Mouse (Mus musculus) cortical plate, adult 2 months (tissue): ENCODE measurements around the gene Cux2. TPM values are rescaled to one million over a fixed set of nuclear protein-coding genes. Genes with fewer than 3 reads are reported as not detected.

Experiments used
- H3K27ac ChIP-seq: fragments of 200-500 bp; 2 replicates; pipeline ENCODE4 v1.5.1; 2012; ENCODE audit warnings: low read length, control low read depth, inconsistent platforms; ENCODE audit not compliant: insufficient read depth
- H3K4me1 ChIP-seq: fragments of 200-500 bp; 2 replicates; pipeline ENCODE4 v1.6.1; 2011; ENCODE audit warnings: low read length; ENCODE audit not compliant: control insufficient read depth, insufficient read depth
- H3K4me3 ChIP-seq: fragments of 200-500 bp; 2 replicates; pipeline ENCODE4 v1.5.1; 2011; ENCODE audit warnings: mild to moderate bottlenecking, low read length, control low read depth; ENCODE audit not compliant: insufficient read depth
- CTCF ChIP-seq: fragments of 200-500 bp; IDR thresholded peaks from 2 replicates; pipeline ENCODE4 v1.5.1; 2011; ENCODE audit warnings: mild to moderate bottlenecking, control low read depth, low read length; ENCODE audit not compliant: insufficient read depth; ENCODE audit errors: extremely low read depth
- POLR2A ChIP-seq: fragments of 200-500 bp; IDR thresholded peaks from 2 replicates; pipeline ENCODE4 v1.6.1; 2011; ENCODE audit warnings: mild to moderate bottlenecking, low read length, control low read depth; ENCODE audit not compliant: insufficient read depth; ENCODE audit errors: extremely low read depth
- polyA plus RNA-seq: library from polyadenylated mRNA; depleted of rRNA; stranded (reverse); fragments of >200 nt; gene quantifications from 2 replicates; pipeline ENCODE4 v1.2.3, GENCODE M21; 2012

Gene Cux2
- polyA plus RNA-seq, 1 experiment, result 109 TPM

DNA sequence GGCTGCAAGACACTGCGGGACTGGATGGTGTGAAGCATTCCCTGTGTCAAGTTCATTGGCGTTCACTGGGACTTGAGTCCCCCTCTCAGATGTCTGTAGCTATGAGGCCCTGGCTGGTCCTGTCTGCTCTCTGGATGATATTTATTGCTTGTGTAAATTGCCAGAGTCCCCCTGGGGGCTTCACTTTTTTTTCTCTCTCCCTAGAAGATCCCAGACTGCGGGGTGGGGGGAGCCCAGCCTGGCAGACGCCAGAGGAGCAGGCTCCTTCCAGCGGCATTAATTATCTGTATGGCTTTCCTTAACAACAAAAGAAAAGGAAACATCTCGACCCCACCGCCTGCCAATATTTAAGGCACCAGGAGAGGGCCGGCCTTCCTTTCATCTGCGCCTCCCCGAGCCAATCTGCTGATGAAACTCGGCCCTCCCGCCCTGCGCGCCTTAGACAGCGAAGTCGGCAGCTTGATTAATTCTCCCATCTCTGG lies 68.2 kb downstream of the Cux2 start:
- no peak overlapping the region for H3K4me3 ChIP-seq
- peaks cover 1% of the 10 kb centered on the region; the same call in 1 of the 2 replicates for H3K4me1 ChIP-seq
- TF ChIP-seq POLR2A (no peak), CTCF (no peak)
- H3K27ac ChIP-seq, result no peak overlapping the region

DNA sequence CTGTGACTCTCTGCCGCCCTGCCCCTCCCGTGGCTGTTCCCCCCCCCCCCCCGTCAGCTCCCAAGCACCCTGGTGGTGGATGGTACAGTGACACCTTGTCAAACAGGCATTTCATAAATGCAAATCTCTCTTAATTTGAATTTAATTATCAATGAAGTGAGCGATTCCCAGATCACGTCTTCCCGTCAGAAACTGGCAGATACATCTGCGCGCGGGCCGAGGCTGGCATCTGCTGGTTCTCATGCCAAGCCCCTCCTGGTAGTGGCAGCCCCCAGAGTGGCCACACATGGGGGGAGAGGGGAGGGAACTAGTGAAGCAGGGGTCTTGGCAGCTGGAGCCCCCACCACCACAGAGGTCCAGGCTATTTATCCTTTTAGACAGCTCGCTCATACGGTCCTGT lies 73.6 kb downstream of the Cux2 start:
- no peak overlapping the region for H3K4me3 ChIP-seq

DNA sequence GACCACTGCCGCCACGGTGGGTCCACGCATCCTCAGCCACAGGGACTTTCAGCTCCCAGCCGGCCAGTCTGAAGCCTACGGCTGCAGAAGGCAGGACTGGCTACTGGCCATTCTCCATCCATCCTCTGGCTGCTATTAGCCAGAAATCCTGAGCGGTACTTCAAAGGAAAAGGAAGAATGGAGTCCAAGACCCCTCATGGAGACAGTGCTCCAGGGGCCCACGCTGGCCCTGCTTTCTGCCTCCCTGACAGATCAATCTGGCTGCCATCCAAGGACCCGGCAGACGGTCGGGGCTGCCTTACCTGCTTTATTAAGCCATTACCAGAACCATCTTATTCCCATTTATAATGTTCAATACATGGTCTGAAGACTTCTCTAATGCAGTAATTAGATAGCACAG lies 76.4 kb downstream of the Cux2 start:
- no peak for TF ChIP-seq CTCF
- no peak for TF ChIP-seq POLR2A
- Histone ChIP-seq H3K4me1 (no peaks in the 10 kb centered on the region), H3K27ac (no peak overlapping the region), H3K4me3 (no peak overlapping the region)

More for the DNA sequence above, 73.6 kb downstream of the Cux2 start:
- Histone ChIP-seq H3K4me1 (no peaks in the 10 kb centered on the region), H3K27ac (no peak overlapping the region)
- TF ChIP-seq CTCF, result no peak
- TF ChIP-seq POLR2A, result no peak

DNA sequence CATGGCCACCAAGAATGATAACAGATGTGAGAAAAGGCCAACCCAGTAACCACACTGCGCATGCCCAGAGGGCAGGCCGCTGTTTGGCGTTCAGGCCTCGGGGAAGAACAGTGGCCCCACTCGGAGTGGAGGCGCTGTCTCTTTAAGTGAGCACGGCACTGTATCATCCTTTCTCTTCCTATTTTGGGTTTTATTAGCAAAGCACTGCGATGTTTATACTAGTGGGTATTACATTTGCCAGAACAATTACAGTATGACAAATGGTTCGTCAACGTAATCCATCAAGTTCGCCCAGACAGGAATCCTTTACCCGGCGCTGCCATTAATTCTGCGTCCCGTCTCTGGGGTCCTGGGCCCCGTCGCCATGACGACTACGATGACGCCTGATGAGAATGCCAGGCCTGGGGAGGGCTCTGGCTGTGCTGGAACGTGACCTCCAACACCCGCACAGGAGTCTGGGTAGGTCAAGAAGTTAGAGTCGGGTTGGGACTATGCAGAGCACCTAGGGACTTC lies 77.2 kb downstream of the Cux2 start:
- H3K4me1 ChIP-seq, result no peaks in the 10 kb centered on the region
- TF ChIP-seq POLR2A (no peak), CTCF (no peak)
- H3K4me3 ChIP-seq, result no peak overlapping the region
- no peak overlapping the region for H3K27ac ChIP-seq

DNA sequence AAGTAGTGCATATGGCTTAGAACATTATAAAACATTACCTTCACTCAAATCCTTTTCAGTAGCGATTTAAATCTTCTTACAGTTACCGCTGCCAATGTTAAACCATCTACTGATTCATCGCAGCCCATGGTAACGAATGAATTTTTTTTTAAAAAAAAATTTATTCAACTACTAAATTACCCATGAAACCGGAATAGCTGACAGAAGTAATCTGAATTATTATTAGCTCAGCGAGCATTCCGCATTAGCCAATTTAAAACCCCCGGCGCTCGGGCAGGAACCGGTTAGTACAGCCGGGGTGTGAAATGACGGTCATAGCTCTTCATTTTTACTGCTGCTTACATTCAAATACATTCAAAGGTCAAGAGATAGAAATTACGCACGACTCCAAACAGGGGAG lies 80.9 kb downstream of the Cux2 start:
- TF ChIP-seq CTCF, result no peak
- TF ChIP-seq POLR2A, result no peak

DNA sequence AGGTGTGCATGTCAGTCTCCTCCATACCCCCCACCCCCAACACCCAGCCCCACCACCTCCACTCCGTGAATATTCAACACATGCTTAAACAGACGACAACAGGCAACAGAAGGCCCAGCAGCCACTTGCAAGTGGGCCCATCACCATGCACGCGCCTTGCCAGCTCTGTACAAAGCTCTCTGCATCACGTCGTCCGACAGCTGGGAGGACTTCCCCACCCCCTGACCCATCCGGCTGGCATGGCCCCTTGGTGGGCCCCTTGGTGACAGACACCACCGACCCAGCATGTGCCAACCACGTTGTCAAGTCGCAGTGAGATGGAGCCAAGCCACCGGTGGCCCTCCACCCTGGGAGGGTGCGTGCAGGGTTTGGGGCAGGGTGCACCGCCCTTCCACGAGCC lies 81.5 kb downstream of the Cux2 start:
- Histone ChIP-seq H3K4me3 (no peak overlapping the region), H3K27ac (no peak overlapping the region), H3K4me1 (no peaks in the 10 kb centered on the region)
- no peak for TF ChIP-seq POLR2A

More for the DNA sequence above, 80.9 kb downstream of the Cux2 start:
- no peak overlapping the region for H3K4me3 ChIP-seq
- H3K4me1 ChIP-seq, result no peaks in the 10 kb centered on the region
- H3K27ac ChIP-seq, result no peak overlapping the region

DNA sequence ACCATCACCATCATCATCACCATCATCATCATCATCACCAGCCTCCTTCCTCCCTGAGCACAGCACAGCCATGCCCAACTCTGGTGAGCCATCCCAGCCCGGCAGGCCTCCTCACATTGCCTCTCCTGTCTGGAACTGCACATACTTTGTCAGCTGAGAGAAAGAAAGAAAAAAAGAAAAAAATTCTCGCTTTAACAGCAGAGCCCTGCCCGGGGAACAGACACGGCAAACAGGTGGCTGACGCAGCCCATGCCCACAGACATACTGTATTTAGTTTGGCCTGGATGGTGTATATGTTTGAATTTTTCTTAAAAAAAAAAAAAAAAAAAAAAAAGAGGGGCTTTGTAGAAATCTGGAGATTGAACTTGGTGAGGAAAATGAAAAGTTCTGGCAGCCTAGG lies 82.4 kb downstream of the Cux2 start:
- TF ChIP-seq POLR2A (no peak), CTCF (no peak)
- Histone ChIP-seq H3K4me1 (no peaks in the 10 kb centered on the region), H3K4me3 (no peak overlapping the region), H3K27ac (no peak overlapping the region)

DNA sequence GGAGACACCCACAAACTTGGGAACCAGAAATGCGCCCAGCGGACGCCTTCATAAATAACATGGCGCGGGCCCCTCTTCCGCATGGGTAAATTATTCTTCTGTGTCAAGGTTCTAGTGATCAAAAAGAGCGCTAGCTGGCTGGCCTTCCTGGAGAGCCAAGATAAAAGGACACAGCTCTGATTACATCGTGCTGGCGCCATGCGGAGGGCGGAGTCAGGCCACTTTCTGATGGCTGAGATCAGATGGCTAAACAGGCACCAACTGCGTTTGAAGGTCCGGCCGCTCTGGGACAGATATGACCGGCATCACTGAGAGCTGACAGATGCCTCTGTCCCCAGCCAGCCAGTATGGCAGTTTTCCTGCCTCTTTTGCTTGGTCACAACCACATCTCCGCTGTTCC lies 83.0 kb downstream of the Cux2 start:
- H3K27ac ChIP-seq, result no peak overlapping the region
- H3K4me1 ChIP-seq, result no peaks in the 10 kb centered on the region
- TF ChIP-seq CTCF, result no peak
- no peak for TF ChIP-seq POLR2A
- no peak overlapping the region for H3K4me3 ChIP-seq

DNA sequence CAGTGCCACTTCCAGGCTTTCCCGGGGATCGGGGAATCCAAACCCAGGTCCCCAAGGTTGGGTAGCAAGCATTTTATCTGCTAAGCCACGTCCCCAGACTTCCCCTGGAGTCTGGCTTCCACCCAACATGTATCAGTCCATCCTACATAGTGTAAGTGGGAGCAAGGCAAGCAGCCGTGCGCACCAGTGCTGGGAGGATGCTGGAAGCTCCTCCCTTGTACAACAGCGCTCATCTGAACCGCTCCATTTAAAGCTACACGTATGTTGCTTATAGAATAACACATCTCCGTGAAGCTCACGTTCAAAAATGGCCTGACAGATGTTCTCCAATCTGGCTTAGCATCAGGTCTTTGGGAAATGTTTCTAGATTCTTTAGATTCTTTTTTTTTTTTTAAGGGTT lies 86.9 kb downstream of the Cux2 start:
- Histone ChIP-seq H3K4me1 (no peaks in the 10 kb centered on the region), H3K27ac (no peak overlapping the region), H3K4me3 (no peak overlapping the region)
- TF ChIP-seq CTCF (no peak), POLR2A (no peak)

DNA sequence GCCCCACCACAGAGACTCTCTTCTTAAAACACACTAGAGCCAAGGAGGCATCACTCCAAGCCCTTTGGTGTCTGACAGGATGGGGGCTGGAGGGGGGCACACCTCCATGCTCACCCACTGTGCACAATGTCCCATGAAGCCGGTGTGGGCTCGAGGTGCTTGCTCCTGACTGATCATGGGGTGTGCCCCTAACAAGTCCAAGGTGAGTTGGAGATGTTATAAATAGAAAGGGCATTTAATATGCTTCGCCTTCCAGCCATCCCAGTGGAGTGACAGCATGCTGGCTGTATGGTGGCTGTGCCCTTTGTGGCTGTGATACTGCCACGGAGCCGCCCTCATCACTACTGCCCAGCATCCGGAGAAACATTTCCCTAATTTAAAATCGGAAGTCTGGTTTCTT lies 87.5 kb downstream of the Cux2 start:
- no peak overlapping the region for H3K27ac ChIP-seq
- no peak overlapping the region for H3K4me3 ChIP-seq
- no peak for TF ChIP-seq CTCF
- no peak for TF ChIP-seq POLR2A
- no peaks in the 10 kb centered on the region for H3K4me1 ChIP-seq

DNA sequence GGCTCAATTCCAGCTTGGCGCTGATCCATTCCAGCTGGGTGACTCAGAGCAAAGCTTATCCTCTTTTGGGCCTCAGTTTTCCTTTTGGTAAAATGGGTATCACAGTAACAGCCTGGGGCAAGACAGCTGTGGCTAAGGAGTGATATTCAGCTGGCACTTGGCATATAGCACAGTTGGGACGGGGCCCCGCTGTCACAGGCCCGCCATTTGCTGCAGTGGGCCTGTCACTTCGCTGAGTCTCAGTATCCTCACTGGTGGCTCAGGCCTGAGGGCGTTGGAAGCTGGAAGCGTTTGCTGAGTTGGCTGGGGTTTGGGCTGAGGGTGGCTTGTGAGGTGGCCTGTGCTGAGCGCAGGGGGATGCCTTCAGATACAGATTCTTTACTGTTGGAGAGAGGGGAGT lies 88.6 kb downstream of the Cux2 start:
- Histone ChIP-seq H3K27ac (no peak overlapping the region), H3K4me3 (no peak overlapping the region), H3K4me1 (no peaks in the 10 kb centered on the region)
- TF ChIP-seq POLR2A, result no peak
- no peak for TF ChIP-seq CTCF

DNA sequence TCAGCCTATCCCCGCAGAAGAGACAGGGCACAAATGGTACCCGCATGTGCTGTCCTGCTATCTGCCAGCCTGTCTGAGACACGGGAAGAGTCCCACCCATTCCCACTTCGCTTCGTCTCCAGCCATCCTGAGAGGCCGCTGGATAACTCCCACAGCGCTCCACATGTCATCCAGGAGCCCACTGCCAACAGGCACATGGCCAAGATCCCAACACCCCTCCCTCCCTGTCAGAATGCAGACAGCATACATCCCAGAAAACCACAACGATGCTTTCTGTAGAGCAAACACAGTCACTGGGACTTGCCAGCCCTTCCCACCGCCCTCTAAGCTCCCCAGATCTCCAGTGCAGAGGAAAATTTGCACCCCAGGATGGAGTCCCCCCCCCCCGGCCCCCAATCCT lies 90.2 kb downstream of the Cux2 start:
- no peak overlapping the region for H3K27ac ChIP-seq
- TF ChIP-seq POLR2A (no peak), CTCF (no peak)
- no peak overlapping the region for H3K4me3 ChIP-seq
- no peaks in the 10 kb centered on the region for H3K4me1 ChIP-seq
